Mouse (Mus musculus): ENCODE data around the gene Notch1.

Notch1 gene

DNA sequence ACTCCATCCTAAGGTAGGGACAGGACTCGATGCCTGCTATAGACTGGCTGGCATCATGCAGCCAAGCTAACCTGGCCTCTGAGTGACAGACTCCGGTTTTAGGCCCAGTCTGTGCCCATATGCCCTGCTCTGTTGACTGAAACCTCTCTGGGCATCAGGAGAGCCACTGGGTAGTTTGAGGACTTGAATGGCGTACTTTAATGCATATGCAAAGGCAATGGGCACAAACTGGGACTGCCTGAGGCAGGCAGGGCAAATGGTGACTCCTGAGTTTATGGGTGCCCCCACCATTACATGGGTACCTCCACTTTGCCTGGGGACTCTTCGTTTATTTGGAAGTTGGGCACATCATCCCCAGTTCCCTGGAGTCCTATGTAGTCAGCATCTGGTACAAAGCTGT, 69.8 kb downstream of the Notch1 start:
- DNase-seq (ENCODE audit: low spot score), result no peak

DNA sequence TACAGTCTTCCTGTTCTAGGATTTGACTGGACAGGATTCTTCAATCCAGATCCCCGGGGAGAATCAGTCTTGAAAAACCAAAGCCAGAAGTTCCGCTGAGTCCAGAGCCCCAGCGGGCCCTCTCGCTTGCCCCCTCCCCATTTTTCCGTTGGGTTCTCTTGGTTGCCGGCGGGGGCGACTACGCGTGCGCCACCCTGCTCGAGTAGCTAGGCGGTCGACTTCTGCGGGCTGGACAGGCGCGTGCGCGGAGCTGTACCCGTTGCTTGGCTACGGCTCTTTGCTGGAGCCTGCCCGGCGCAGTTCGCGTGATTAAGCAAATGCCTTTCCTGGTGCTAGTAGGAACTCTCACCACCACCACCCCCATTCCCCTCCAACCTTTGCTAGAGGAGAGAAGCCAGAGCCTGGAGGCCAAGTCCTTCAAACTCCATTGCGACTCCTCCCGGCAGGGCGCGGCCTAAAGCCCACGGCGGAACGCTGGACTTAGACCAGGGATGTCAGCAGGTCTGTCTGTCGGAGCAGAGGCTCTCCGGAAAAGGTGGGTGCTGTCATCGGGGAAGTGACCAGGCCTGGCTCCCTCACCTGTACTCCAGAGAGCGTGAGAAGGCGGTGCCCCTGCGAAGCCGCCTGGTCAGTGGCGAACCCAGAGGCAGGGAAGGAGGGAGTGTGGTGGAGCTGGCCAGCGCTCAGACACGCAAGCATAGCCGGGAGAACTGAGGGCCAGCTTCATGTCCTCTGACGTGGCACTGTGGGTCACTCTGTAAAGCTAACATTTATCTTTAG, 70.6 kb downstream of the Notch1 start:
- DNase-seq (ENCODE audit: low spot score), result peak; percentile 86

DNA sequence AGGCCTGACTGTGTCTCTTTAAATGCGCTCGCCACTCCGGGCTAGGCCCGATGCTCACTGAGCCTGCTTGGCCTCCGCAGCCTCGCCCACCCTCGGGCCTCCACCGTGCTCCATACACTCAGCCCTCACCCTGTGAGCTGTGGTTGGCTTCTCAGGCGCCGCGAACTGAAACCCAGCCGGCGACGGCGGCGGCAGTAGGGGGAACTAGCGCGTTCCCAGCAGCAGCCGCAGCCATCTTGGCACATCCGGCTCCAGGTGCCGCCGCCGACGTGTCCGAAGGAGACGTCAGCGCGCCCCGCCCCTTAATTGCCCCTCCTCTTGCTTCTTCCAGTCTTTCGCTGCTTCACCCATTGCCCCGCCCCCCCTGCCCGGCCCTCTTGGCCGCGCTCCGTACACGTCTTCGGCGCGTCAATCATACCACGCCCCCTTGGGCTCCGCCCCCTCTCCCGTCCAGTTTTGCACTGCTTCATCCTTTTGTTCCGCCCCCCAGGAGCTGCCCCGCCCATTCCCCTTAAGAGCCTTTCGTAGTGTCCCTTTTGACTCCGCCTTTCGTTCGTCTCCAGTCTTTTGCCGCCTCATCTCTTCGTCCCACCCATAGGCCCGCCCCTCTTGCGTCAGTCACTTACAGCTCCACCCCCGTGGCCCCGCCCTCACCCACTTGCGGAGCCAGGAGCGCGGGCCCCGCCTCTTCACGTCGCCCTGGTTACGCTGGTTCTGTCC, 71.4 kb downstream of the Notch1 start, which contains the start of gene Sec16a:
Sec16a (minus strand) TSS at position 271 of the 720 bp plus-strand sequence.
- DNase-seq (ENCODE audit: low spot score), result peak; percentile 98

DNA sequence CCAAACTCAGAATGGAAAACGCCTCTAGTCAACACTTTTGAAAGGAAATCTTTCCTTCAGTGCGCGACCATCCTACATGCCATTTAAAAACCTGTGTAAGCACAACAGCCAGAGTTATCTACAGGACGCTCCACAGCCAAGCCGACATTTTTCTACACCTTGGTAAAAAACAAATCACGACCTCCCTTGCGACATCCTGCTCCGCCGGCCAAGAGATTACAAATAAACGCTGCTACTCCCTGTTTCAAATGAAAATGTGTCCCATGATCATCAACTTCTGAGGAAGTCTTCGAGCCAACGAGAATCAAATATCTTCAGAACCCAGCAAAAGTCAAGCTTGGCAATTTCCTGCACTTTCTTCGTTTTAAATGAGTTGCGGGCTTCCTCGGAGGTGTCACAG, 72.1 kb downstream of the Notch1 start:
- DNase-seq (ENCODE audit: low spot score), result no peak

DNA sequence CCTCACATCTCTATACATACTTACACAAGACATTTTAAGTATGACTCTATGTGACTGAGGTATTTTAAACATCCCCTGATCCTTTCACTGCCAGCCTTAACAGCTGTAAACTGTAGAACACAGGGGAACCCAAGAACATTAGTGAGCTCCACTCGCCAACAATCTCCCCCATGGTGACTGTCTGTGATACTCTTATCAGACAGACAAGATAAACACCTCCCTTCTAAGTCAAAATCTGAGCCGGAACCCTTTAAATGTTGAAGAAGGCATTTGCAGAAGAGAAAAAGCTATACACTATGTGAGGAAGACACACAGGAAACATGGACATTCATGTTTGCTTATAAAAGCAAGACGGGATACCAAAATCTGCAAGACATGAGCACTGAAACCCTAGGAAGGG, 72.6 kb downstream of the Notch1 start:
- no peak for DNase-seq (ENCODE audit: low spot score)

DNA sequence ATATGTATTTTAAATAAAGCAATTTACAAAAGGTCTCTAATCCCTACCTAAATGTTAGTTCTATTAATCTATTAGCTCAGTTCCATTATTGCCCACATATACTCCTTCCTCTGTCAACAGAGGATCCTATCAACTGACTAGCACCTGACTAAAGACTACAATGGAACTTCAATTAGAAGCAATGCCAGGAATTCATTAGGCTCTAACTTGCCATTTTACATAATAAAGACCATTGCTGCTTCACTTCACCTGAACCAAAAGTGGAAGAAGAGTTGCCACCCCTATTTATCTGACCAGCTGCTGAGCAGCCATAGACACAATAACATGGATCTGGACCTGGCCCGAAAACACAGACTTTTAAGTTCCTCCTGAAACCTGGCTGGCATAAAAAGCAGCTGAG, 73.6 kb downstream of the Notch1 start:
- no peak for DNase-seq (ENCODE audit: low spot score)

DNA sequence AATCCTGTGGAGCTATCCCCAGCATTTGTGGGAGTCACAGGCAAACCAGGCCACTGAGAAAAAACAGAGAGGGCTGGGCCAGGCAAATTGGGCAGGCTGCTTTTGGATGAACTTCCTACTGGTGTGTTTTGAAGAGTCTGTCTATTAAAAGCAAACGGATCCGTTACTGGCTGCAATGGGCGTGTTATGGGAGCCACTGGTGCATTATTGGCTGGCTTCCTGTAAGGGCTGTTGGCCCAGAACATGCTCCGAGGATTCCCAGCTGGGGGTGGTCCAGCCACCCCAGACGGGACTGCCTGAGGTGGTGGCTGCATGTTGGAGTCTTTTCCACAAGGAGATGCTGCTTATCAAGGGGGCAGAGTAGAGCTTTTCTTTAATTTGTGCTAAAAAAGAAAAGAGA, 74.8 kb downstream of the Notch1 start:
- no peak for DNase-seq (ENCODE audit: low spot score)

DNA sequence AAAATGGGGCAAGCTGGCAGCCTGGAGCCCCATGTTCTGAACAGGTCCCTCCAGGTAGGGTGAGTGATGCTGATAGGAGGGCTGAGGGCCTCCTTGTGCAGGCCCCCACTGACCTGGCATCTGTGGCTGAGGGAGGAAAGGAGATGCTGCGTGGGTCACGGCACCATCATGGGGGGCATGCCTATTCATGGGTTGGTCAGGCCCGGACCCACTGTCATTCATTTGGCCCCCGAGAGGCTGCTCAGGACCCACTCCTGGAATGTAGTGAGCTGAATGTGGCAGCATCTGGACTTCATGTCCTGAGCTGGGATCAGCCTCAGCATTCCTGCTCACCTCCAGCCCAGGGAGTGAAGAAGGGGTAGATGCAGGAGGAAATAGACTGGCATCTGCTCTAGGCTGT, 75.2 kb downstream of the Notch1 start:
- no peak for DNase-seq (ENCODE audit: low spot score)

DNA sequence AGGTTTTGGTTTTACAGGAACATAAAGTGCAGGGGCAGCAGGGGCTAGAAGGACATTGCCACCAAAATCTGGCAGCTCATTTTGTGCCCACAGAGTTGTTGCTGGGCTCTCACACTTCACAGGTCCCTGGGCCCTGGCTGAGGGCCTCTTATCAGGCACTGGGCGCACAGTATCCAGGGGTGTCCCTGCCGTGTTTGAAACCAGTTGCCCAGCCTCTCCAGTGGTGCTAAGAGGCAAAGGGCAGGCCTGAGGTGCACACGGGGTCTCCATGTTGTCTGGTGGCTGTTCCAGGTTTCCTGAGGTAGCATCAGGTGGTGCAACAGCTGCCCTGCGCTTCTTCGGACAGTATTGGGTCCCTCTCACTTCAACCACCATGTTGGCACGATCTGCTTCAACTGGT, 76.8 kb downstream of the Notch1 start:
- no peak for DNase-seq (ENCODE audit: low spot score)

DNA sequence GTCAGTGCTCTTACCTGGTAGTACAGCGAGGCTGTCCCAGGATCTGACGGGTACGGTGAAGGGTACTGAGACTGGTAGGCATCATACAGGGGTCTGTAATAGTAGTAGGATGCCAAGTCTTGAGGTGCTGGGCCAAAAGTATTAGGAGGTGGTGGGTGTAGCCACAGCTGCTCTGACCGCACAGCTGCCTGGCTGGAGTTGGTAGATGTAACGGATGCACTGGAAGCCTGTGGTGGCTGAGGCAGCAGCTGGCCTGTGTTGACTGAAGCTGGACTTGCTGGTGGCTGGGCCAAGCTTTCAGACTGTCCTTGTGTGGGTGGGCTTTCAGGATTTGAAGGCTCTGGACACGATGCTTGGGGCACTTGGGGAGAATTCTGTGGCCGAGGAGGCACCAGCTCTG, 78.1 kb downstream of the Notch1 start:
- no peak for DNase-seq (ENCODE audit: low spot score)

DNA sequence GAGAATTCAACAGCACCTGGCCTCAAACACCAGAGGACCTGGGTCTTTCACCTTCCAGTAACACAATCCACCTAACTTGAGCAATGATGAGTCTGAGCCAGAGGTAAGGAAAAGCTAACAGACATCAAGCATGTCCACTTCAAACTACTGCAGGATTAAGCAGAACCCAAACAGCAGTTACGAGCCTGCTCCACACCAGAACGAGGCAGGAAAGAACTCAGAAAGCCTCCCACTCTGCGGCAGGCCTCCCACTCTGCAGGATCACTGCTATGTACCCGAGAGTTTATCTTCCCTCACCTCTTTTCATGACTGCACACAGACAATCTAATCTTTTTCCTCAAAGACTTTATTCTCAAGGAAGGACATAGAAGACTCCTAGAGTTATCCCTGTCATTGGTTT, 79.2 kb downstream of the Notch1 start:
- no peak for DNase-seq (ENCODE audit: low spot score)

DNA sequence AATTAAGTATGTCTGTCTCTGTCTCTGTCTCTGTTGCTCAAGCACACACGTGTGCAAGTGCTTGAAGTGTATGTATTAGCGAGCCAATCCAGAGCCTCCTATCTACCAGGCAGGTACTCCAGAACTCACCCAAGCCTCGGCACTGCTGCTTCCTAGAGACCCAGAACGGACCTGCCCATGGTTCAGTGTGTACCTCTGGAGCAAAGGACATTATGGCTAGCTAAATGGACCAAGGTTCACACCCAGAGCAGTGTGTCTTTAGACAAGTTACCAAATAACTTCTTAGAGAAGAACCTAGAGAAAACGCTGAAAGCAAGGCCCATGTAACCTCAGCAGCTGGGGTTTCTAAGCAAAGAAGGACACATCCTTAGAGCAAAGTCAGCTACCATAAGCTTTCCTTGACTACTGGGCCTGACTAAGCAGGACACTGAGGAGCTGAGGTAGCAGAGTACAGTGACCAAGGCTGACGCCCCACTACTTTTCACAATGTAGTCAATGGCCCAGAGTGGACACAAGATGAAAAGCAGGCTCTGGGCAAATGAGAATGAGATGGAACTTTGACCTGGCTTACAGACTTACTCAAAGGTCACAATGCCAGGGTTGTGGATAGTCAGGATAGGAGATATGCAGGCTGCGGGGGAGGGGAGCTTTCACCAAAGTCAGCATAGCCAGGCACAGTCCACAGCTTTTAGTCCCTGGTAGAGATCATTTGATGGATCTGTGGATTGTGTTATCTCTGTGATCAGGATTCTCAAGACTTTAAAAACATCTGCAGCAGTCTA, 81.5 kb downstream of the Notch1 start:
- DNase-seq (ENCODE audit: low spot score), result no peak

DNA sequence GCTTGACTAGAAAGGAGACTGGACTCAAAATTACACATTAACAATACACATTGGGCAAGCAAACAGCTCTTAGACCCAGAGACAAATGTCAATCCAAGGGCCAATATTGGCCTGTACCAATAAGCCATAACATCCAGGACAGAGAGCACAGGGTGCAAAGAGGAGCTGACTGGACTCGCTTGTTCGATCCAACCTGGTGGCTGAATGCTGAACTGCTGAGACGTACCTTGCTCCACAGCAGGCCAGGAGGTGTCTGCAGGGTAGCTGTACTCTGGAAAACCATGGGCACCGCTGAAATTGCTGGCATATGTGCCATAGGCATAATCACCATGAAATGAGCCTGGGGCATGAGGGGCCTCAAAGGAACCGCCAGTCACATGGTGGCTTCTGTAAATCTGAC, 86.6 kb downstream of the Notch1 start:
- no peak for DNase-seq (ENCODE audit: low spot score)

DNA sequence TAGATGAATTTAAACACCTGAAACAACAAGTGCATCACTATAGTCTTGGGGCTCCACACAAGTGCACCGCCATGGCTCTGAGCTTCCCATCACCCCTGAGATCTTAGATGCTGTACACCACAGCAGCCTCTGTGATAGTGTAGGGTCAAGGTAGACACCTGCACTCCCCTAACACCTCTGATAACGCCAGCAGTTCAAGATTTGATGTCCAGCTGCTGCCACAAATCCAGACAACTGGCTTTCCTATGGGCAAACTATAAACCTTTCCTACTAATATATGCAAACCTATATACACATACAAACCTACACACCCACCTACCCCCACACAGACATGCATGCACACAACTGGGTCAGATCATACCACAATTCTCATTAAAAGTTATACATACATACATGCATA, 91.9 kb downstream of the Notch1 start:
- no peak for DNase-seq (ENCODE audit: low spot score)

DNA sequence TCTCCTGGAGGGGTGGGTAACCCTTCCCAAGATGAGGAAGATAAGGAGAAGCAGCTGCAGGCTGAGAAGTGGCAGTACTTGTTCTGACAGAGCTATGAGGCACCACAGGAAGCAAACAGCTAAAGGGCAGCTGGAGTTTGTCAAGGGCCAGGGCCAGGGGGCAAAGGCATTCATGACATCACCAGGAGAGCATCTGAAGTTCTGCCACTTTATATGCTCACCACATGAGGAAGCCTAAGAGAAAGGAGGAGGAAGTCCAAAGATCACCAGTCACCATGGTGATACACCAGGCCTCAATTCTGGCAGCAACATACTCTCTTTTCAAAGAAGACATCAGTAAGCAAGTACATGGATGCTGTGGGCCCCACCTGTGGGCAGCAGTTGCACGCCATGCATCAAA, 93.4 kb downstream of the Notch1 start:
- DNase-seq (ENCODE audit: low spot score), result no peak

DNA sequence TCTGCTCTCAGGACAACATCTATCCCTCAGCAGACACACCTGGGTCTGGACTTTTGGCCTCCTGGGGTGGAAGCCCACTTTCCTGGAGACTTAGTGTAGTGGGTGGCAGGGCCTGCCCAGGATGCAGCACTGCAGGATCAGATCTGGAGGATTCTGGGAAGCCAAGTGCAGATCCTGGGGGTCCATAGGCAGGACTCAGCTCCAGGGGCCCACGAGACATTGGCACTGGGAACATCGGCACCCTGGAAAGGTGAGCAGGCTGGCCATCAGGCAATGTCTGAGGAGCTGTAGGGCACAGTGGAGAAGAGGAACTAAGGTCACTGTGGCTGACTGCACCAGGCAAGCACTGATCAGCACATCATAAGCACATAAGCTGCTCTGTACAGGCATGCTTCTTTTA, 94.5 kb downstream of the Notch1 start:
- no peak for DNase-seq (ENCODE audit: low spot score)

DNA sequence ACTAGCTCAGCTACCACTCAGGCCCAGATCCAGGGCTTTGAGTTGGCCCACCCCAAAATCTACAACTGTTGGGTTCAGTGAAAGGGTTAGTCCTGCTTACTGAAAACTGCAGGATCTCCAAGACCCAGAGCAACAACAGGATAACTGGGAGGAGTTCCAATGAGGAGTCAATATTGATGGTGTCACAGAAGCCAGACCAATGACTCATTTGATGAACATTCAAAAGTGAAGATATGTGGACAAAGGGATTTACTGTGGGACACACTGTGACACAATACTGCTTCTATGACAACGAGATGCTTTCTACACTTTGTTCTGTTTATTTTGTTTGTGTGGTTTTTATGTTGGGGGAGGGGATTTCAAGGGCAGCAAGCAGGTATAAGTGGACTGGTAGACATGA, 98.3 kb downstream of the Notch1 start:
- DNase-seq (ENCODE audit: low spot score), result no peak

DNA sequence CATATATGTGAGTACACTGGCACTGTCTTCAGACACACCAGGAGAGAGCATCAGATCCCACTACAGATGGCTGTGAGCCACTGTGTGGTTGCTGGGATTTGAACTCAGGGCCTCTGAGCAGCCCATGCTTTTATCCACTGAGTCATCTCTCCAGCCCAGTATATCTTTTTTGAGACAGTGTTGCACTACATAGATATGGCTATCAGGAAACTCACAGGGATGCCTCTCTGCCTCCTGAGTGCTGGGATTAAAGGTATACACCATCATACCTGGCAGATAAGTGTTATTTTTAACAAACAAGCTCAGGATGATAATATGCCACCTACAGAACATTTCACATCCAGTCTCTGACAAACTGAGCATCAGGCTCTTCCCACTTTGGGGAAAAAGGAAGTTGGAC, 99.4 kb downstream of the Notch1 start:
- DNase-seq (ENCODE audit: low spot score), result no peak

DNA sequence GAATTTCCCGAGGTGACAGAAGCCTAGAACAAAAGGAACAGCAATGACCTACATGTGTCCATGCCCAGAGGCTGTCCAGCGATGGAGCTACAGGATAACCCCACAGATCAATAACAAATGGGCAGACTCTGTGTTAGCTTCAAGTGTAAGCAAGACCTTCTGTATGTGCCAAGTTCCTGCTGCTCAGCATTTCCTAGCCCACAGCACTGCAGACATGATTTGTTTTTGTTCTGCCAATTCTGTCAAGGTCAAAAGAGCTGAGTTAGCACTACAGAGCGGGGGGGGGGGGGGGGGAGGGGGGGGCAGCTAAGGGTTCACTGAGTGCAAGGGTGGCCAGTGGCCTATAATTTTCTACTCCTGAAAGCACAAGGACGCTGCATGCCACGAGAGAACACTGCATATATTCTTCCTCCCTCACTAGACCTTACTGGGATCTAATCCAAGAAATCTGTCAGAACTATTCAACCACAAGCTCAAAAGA, 105.5 kb downstream of the Notch1 start:
- DNase-seq (ENCODE audit: low spot score), result no peak

DNA sequence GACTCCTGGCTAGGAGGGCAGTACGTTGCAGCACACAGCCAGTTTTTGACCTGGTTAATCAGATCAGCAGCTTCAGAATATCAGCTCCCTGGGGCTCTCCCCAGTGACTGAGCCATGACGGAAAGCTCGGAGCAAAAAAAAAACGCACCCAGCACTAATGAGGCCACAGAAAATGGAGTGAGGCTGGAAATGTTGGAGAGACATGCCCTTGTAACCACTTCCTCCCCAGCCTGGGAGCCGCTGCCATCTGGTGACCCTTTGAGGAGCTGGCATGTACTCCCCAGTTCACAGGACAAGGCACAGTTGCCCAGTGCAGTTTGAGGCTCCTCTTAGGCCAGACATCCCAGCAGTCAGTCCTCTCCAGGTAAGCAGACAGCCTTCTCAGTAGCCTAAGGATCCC, 106.4 kb downstream of the Notch1 start:
- no peak for DNase-seq (ENCODE audit: low spot score)

DNA sequence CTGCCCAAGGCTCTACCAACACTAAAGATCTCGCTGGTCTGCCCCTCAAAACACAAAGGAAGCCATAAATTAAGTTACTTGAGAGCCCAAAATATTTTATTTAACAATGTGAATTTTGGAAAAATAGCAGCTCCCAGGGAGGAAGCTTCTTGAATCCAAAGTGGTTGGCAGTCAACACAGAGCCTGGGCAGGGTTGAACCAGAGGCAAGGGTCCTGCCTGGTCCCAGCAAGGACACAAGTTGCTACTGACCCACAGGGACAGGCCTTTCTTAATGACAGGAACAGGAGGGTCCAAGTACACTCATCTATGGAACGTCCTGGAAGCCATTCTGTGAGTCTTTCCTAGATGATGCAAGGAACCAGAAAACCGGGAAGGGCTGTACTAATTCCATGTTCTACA, 107.1 kb downstream of the Notch1 start:
- no peak for DNase-seq (ENCODE audit: low spot score)

DNA sequence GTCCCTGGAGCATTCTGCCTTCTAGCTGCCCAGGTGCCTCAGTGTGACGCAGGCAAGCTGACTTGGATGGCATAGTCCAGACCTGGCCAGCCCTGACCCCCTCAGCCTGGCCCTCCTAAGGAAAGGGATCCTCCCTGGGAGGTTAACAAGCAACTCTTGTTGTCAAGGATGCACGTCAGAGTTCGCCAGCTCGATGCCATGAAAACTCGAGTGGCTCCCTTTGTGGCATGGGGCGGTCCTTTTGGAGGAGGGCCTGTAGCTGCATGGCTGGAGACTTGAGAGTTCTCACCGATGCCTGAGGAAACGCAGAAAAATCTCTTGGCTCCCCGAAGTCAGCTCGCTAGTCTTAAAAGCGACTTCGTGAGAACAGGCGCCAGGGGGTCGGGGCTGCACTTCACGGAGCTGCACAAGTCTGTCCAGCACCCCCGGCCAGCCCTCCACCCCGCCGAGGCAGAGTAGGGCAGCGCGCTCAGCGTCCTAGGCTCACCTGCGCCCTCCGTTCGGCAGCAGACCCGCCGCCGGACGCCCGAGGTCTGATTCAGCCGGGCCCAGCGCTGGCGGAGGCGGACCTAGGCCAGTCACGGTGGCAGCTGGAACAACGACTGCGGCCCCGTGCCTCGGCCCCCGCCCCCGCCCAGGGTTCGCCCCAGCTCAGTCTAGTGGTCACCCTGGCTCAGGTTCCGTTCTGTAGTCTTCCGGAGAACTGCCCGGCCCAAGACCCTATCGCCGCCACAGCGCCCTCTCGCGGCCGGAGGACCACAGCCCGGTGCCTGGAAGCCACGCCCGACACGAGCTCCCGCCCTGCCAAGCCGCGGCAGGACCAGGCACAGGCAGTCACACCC, 107.7 kb downstream of the Notch1 start, which contains the start of gene Inpp5e:
Inpp5e (minus strand) TSS at position 689 of the 842 bp plus-strand sequence.
- peak; percentile 100 for DNase-seq (ENCODE audit: low spot score)

All from urinary bladder, postnatal 25 days (tissue).